ENCODE assay signal across 26 mouse cellular contexts in genomic region chr1:144695253-144695652, GRCm38 (mm10).
"Had no signal": no experiment of that assay in that cellular context is flagged by ENCODE, and none has a peak within 500 bp of the region (broad histone marks: within the 10 kb centered on the region; RNA-seq: fewer than 3 reads in every experiment).

No protein-coding gene starts in this region.

- H3K9me3 ChIP-seq: heart, embryonic 13.5 days; heart, embryonic 15.5 days; hindbrain, embryonic 12.5 days; hindbrain, embryonic 15.5 days; kidney, embryonic 15.5 days; limb, embryonic 10.5 days; limb, embryonic 12.5 days had no signal

- H3K4me3 ChIP-seq: heart, adult 2 months; heart, embryonic 13.5 days; heart, embryonic 15.5 days; hindbrain, embryonic 12.5 days; hindbrain, embryonic 15.5 days; kidney, embryonic 15.5 days; left cerebral cortex, adult 2 months; limb, embryonic 10.5 days; limb, embryonic 12.5 days had no signal

- H3K27ac ChIP-seq: heart, adult 2 months; heart, embryonic 13.5 days; heart, embryonic 15.5 days; hindbrain, embryonic 12.5 days; hindbrain, embryonic 15.5 days; hindbrain, postnatal 0 days; kidney, embryonic 15.5 days; kidney, postnatal 0 days; left cerebral cortex, adult 2 months; limb, embryonic 10.5 days; limb, embryonic 12.5 days had no signal

- H3K4me1 ChIP-seq: heart, embryonic 13.5 days; heart, embryonic 15.5 days; hindbrain, embryonic 12.5 days; hindbrain, embryonic 15.5 days; kidney, embryonic 15.5 days; limb, embryonic 12.5 days had no signal

- H3K4me2 ChIP-seq: heart, embryonic 11.5 days; heart, embryonic 13.5 days; heart, embryonic 15.5 days; hindbrain, embryonic 12.5 days; hindbrain, embryonic 15.5 days; kidney, embryonic 15.5 days; limb, embryonic 12.5 days; liver, embryonic 11.5 days had no signal

- DNase-seq: gastrocnemius, postnatal 14 days; gastrocnemius, postnatal 36 days; heart, adult 11 months; heart, adult 2 months; heart, postnatal 14 days; heart, postnatal 36 days; kidney, adult 11 months; kidney, adult 2 months; kidney, adult 9 months; kidney, postnatal 14 days; kidney, postnatal 36 days; layer of hippocampus, adult 9-11 months; liver had no signal

- H3K9ac ChIP-seq: heart, embryonic 13.5 days; heart, embryonic 15.5 days; hindbrain, embryonic 12.5 days; hindbrain, embryonic 15.5 days; kidney, embryonic 15.5 days; limb, embryonic 12.5 days had no signal

- H3K27me3 ChIP-seq: heart, embryonic 13.5 days; heart, embryonic 15.5 days; hindbrain, embryonic 12.5 days; hindbrain, embryonic 15.5 days; kidney, embryonic 15.5 days; limb, embryonic 12.5 days had no signal

- ATAC-seq: hindbrain, postnatal 0 days; intestine, embryonic 16.5 days had no signal

- H3K36me3 ChIP-seq: heart, embryonic 13.5 days; heart, embryonic 15.5 days; hindbrain, embryonic 12.5 days; hindbrain, embryonic 15.5 days; kidney, embryonic 15.5 days; limb, embryonic 10.5 days; limb, embryonic 12.5 days had no signal
